Mouse (Mus musculus) cerebellum, adult 8-10 months (tissue): ENCODE data around the gene Sorcs2.

ENCODE experiments used
- DNase-seq: peaks from one replicate; pipeline ENCODE4 v3.0.0; 2022

The Sorcs2 gene

GRCm38 (mm10) chr5:36113696-36114095 is 284.2 kb downstream of the Sorcs2 start:
- no peak for DNase-seq

- no peak for DNase-seq
Measured at GRCm38 (mm10) chr5:36112696-36113095, 285.2 kb downstream of the Sorcs2 start.

- no peak for DNase-seq
Measured at GRCm38 (mm10) chr5:36111516-36111915, 286.4 kb downstream of the Sorcs2 start.

- DNase-seq: no peak
Measured at GRCm38 (mm10) chr5:36108339-36108887, 289.5 kb downstream of the Sorcs2 start.

- no peak for DNase-seq
Measured at GRCm38 (mm10) chr5:36103483-36103882, 294.5 kb downstream of the Sorcs2 start.

- DNase-seq: no peak
Measured at GRCm38 (mm10) chr5:36101129-36101528, 296.8 kb downstream of the Sorcs2 start.

- no peak for DNase-seq
Measured at GRCm38 (mm10) chr5:36100488-36100887, 297.5 kb downstream of the Sorcs2 start.

- DNase-seq: no peak
Measured at GRCm38 (mm10) chr5:36099662-36100061, 298.3 kb downstream of the Sorcs2 start.

- DNase-seq: no peak
Measured at GRCm38 (mm10) chr5:36096046-36096445, 301.9 kb downstream of the Sorcs2 start.

- DNase-seq: no peak
Measured at GRCm38 (mm10) chr5:36090036-36090435, 307.9 kb downstream of the Sorcs2 start.

- DNase-seq: no peak
Measured at GRCm38 (mm10) chr5:36089243-36089642, 308.7 kb downstream of the Sorcs2 start.

GRCm38 (mm10) chr5:36086931-36087330 is 311.0 kb downstream of the Sorcs2 start:
- DNase-seq: no peak

GRCm38 (mm10) chr5:36085621-36086020 is 312.3 kb downstream of the Sorcs2 start:
- no peak for DNase-seq

GRCm38 (mm10) chr5:36083869-36084565 is 313.9 kb downstream of the Sorcs2 start:
- DNase-seq: no peak

GRCm38 (mm10) chr5:36081021-36081420 is 316.9 kb downstream of the Sorcs2 start:
- no peak for DNase-seq

GRCm38 (mm10) chr5:36075172-36076074 is 322.5 kb downstream of the Sorcs2 start:
- DNase-seq: no peak

- no peak for DNase-seq
Measured at GRCm38 (mm10) chr5:36069503-36070360, 328.2 kb downstream of the Sorcs2 start.

- no peak for DNase-seq
Measured at GRCm38 (mm10) chr5:36067651-36068181, 330.2 kb downstream of the Sorcs2 start.

GRCm38 (mm10) chr5:36057804-36058322 is 340.1 kb downstream of the Sorcs2 start:
- DNase-seq: no peak

- DNase-seq: no peak
Measured at GRCm38 (mm10) chr5:36056921-36057320, 341.0 kb downstream of the Sorcs2 start.

- DNase-seq: no peak
Measured at GRCm38 (mm10) chr5:36055876-36056275, 342.1 kb downstream of the Sorcs2 start.

GRCm38 (mm10) chr5:36054498-36054897 is 343.4 kb downstream of the Sorcs2 start:
- no peak for DNase-seq
